Comparison of ENCODE assay signal across 10 mouse cellular contexts in genomic region chr6:32392262-32392661, GRCm38 (mm10).
"Had no signal": no experiment of that assay in that cellular context is flagged by ENCODE, and none has a peak within 500 bp of the region (broad histone marks: within the 10 kb centered on the region; RNA-seq: fewer than 3 reads in every experiment).

No protein-coding gene starts in this region.

- ATAC-seq: inflammation-experienced regulatory T-cells, adult 6 months; intestine, postnatal 0 days; liver, postnatal 0 days had no signal

- H3K27ac ChIP-seq: left cerebral cortex, adult 2 months; limb, embryonic 10.5 days; liver, embryonic 13.5 days; stomach, postnatal 0 days had no signal

- H3K4me3 ChIP-seq: left cerebral cortex, adult 2 months; limb, embryonic 10.5 days; liver, embryonic 13.5 days had no signal

- H3K9me3 ChIP-seq: limb, embryonic 10.5 days; liver, embryonic 13.5 days had no signal

- H3K9ac ChIP-seq: liver, embryonic 13.5 days; liver, postnatal 0 days had no signal

- DNase-seq: kidney, adult 8-10 months; kidney, postnatal 25 days; liver, embryonic 13.5 days; liver, postnatal 0 days; thymus, postnatal 4 days had no signal

- H3K4me1 ChIP-seq: liver, embryonic 13.5 days had no signal

- H3K4me2 ChIP-seq: liver, embryonic 13.5 days had no signal

- H3K36me3 ChIP-seq: limb, embryonic 10.5 days; liver, embryonic 13.5 days had no signal

- H3K27me3 ChIP-seq: liver, embryonic 13.5 days had no signal
